Mouse (Mus musculus) adrenal gland, postnatal 14 days (tissue): ENCODE measurements around the gene Rxfp2. TPM values are rescaled to one million over a fixed set of nuclear protein-coding genes. Genes with fewer than 3 reads are reported as not detected.

Source experiments
- DNase-seq: peaks from one replicate; pipeline ENCODE4 v3.0.0; 2021; ENCODE audit warnings: mixed read lengths
- total RNA-seq: library from RNA; stranded (reverse); gene quantifications from 2 replicates; pipeline ENCODE4 v1.2.3, GENCODE M21; 2021

Rxfp2 gene
- total RNA-seq, 1 experiment from 2014 or later: 0.22 TPM

GRCm38 (mm10) chr5:150115271-150116092 lies 97.0 kb downstream of the Rxfp2 start:
- DNase-seq: peak; percentile 30

- no peak for DNase-seq
These were observed 97.9 kb downstream of the Rxfp2 start for GRCm38 (mm10) chr5:150116216-150116905.

- peak; percentile 23 for DNase-seq
These were observed 98.4 kb downstream of the Rxfp2 start for GRCm38 (mm10) chr5:150116906-150117216.

- DNase-seq: no peak
These were observed 99.6 kb downstream of the Rxfp2 start for GRCm38 (mm10) chr5:150118124-150118454.

GRCm38 (mm10) chr5:150118455-150119241 lies 100.2 kb downstream of the Rxfp2 start, which contains the start of gene Fry:
Fry (plus strand) TSS chr5:150118645.
- peak; percentile 96 for DNase-seq

- DNase-seq: no peak
These were observed 102.2 kb downstream of the Rxfp2 start for GRCm38 (mm10) chr5:150120676-150121075.

GRCm38 (mm10) chr5:150122095-150122494 lies 103.6 kb downstream of the Rxfp2 start:
- DNase-seq: no peak

GRCm38 (mm10) chr5:150122571-150122970 lies 104.1 kb downstream of the Rxfp2 start:
- peak; percentile 61 for DNase-seq

- DNase-seq: no peak
These were observed 107.4 kb downstream of the Rxfp2 start for GRCm38 (mm10) chr5:150125920-150126319.

GRCm38 (mm10) chr5:150128432-150128831 lies 110.0 kb downstream of the Rxfp2 start:
- no peak for DNase-seq

GRCm38 (mm10) chr5:150130144-150130543 lies 111.7 kb downstream of the Rxfp2 start:
- no peak for DNase-seq

- no peak for DNase-seq
These were observed 112.7 kb downstream of the Rxfp2 start for GRCm38 (mm10) chr5:150131166-150131565.

Other genes with a start within 250 kb of the Rxfp2 start
- 39.4 and 51.0 TPM in 2 replicates for gene Fry, start 100.0 kb downstream of the Rxfp2 start, total RNA-seq